Mouse (Mus musculus) spleen, adult 2 months (tissue): ENCODE data around the gene Usp38.

Source experiments
- CTCF ChIP-seq: fragments of 200-500 bp; IDR thresholded peaks from 2 replicates; pipeline ENCODE4 v1.5.1; 2011; ENCODE audit warnings: mild to moderate bottlenecking, inconsistent platforms; ENCODE audit not compliant: insufficient read depth, insufficient read length, insufficient replicate concordance; ENCODE audit errors: extremely low read depth
- POLR2A ChIP-seq: fragments of 200-500 bp; IDR thresholded peaks from 2 replicates; pipeline ENCODE4 v1.6.1; 2011; ENCODE audit warnings: low read depth, low read length, inconsistent platforms

- TF ChIP-seq CTCF (no peak), POLR2A (no peak)
These were observed 9.6 kb downstream of the Usp38 start for GRCm38 (mm10) chr8:81005114-81005513.
